Mouse (Mus musculus): ENCODE measurements around the gene Cd247. TPM values are rescaled to one million over a fixed set of nuclear protein-coding genes. Genes with fewer than 3 reads are reported as not detected.

Gene Cd247
- 317 TPM for polyA plus RNA-seq (2017; shearing (Covaris generic))

DNA sequence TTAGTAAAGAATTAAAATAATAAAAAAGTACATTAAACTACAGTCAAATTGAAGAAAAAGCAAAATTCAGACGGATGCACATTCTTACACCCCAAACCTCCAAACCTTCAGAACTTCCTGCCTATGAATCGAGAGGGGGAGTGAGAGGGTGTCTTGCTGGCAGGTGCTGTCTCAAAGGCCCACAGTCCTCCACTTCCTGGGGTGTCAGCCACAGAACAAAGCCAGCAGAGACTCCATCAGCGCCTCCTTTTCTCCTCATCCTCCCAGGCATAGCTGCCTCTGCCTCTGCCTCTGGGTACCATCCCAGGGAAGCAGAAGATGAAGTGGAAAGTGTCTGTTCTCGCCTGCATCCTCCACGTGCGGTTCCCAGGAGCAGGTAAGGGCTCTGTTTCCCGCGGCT, at the start of gene Cd247:
Gene Cd247 (plus strand): TSS at position 171 of the 400 bp plus-strand sequence.

DNA sequence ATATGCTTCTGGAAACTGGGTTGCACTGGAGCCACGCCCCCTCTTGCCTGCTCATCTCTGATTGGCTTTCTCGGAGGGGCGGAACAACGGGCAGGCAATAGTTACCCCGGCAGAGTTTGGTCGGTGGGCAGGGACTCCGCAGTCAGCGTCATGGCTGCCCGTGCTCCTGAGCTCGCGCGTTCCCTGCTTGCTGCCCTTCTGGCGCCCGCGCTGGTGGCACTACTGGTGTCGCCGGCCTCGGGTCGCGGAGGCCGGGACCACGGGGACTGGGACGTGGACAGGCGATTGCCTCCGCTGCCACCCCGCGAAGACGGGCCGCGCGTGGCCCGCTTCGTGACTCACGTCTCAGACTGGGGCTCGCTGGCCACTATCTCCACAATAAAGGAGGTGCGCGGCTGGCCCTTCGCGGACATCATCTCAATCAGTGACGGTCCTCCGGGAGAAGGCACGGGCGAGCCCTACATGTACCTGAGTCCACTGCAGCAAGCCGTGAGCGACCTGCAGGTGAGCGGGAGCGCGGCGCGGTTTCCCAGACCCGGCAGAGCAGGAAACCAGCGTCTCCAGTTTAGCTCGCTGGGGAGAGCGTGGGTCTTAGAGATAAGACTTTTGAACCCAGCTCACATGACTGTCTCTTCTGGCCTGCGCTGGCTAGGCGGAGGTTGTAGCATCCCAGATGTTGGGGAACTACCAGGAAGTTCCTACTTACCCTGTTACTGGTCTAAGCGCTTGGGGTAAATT, 24.7 kb upstream of the Cd247 start, which contains the start of gene Creg1:
Gene Creg1 (plus strand): TSS at position 112 of the 738 bp plus-strand sequence.

Other genes starting within 250 kb of the Cd247 start
- gene Mpzl1, start 154.1 kb upstream of the Cd247 start, polyA plus RNA-seq (2017; shearing (Covaris generic)) = 0.66 TPM
- gene Rcsd1, start 78.9 kb upstream of the Cd247 start, polyA plus RNA-seq (2017; shearing (Covaris generic)) = 124 TPM
- 36.5 TPM for gene Creg1, start 24.9 kb upstream of the Cd247 start, polyA plus RNA-seq (2017; shearing (Covaris generic))
- gene Pou2f1, start 214.0 kb downstream of the Cd247 start, polyA plus RNA-seq (2017; shearing (Covaris generic)) = 32.8 TPM

All from effector memory CD4-positive, alpha-beta T cell, adult 5 months (primary cell).